Mouse (Mus musculus) hindbrain, postnatal 0 days (tissue): ENCODE measurements around the gene Dhx34. TPM values are rescaled to one million over a fixed set of nuclear protein-coding genes. Genes with fewer than 3 reads are reported as not detected.

ENCODE experiments used
- ATAC-seq: fragments of 200-750 bp; cut with Nextera tagmentation; 2 replicates; pipeline ENCODE4 v1.8.0; 2017; ENCODE audit warnings: mild to moderate bottlenecking, moderate TSS enrichment, moderate library complexity
- DNase-seq: peaks from one replicate; pipeline ENCODE4 v3.0.0-alpha.2; 2015; ENCODE audit warnings: low spot score
- H3K27ac ChIP-seq: fragments of 300-500 bp; sonication (generic); 2 replicates; pipeline ENCODE4 v1.5.1; 2014; ENCODE audit warnings: mild to moderate bottlenecking
- H3K27me3 ChIP-seq: fragments of 300-500 bp; sonication (generic); 2 replicates; pipeline ENCODE4 v1.6.1; 2014; ENCODE audit warnings: low read length, mixed read lengths; ENCODE audit not compliant: insufficient read depth
- H3K36me3 ChIP-seq: fragments of 300-500 bp; sonication (generic); 2 replicates; pipeline ENCODE4 v1.6.1; 2014; ENCODE audit warnings: low read length, mixed read lengths; ENCODE audit not compliant: insufficient read depth
- H3K4me1 ChIP-seq: fragments of 300-500 bp; sonication (generic); 2 replicates; pipeline ENCODE4 v1.6.1; 2014; ENCODE audit warnings: antibody characterized with exemption, low read length, mixed read lengths; ENCODE audit not compliant: insufficient read depth
- H3K4me2 ChIP-seq: fragments of 300-500 bp; sonication (generic); 2 replicates; pipeline ENCODE4 v1.6.1; 2014; ENCODE audit warnings: low read depth, mild to moderate bottlenecking, low read length, moderate library complexity, mixed read lengths
- H3K4me3 ChIP-seq: fragments of 300-500 bp; sonication (generic); 2 replicates; pipeline ENCODE4 v1.5.1; 2014; ENCODE audit warnings: low read length
- H3K9ac ChIP-seq: fragments of 300-500 bp; sonication (generic); replicated peaks from 2 replicates; pipeline ENCODE4 v1.6.1; 2014; ENCODE audit warnings: mild to moderate bottlenecking, low read length, moderate library complexity, mixed read lengths
- H3K9me3 ChIP-seq: fragments of 300-500 bp; sonication (generic); 2 replicates; pipeline ENCODE4 v1.6.1; 2016; ENCODE audit warnings: low read length, mixed read lengths
- CTCF ChIP-seq: IDR thresholded peaks from 2 replicates; pipeline ENCODE4 v1.5.1; 2016; ENCODE audit warnings: antibody characterized with exemption, control low read depth, low read depth
- WGBS: fragments of 180-500 bp; shearing (Covaris S2); extraction: QIAGEN DNeasy Blood & Tissue Kit; methylation state at CpG from one replicate; pipeline ENCODE4 v1.1.7; 2014; 5-methylcytosine and 5-hydroxymethylcytosine counted together
- polyA plus RNA-seq: library from polyadenylated mRNA; unstranded; fragments of >200 nt; fragmentation: Nextera tagmentation; extraction: Ambion mirVana; gene quantifications from 2 replicates; pipeline ENCODE4 v1.2.1, GENCODE M21; 2015
- total RNA-seq: library from RNA; depleted of rRNA; stranded (reverse); fragments of >200 nt; gene quantifications from 2 replicates; pipeline ENCODE4 v1.2.3, GENCODE M21; 2014

Gene Dhx34
- total and polyA plus RNA-seq, 2 experiments from 2014 or later, result 9.1 to 25.0 TPM

GRCm38 (mm10) chr7:16203505-16203903 is 18.3 kb downstream of the Dhx34 start:
- 92% methylated on average over 13 of the region's 13 CpGs for WGBS
- Histone ChIP-seq H3K9me3 (no peaks in the 10 kb centered on the region), H3K27ac (no peak overlapping the region), H3K36me3 (peaks cover 52% of the 10 kb centered on the region), H3K9ac (no peak overlapping the region), H3K4me2 (no peak overlapping the region), H3K27me3 (no peaks in the 10 kb centered on the region), H3K4me1 (no peaks in the 10 kb centered on the region), H3K4me3 (no peak overlapping the region)
- DNase-seq (no peak), ATAC-seq (no peak)
- TF ChIP-seq CTCF, result no peak

GRCm38 (mm10) chr7:16202756-16203504 is 18.9 kb downstream of the Dhx34 start:
- H3K27ac ChIP-seq, result no peak overlapping the region
- H3K4me3 ChIP-seq, result no peak overlapping the region
- H3K9me3 ChIP-seq, result no peaks in the 10 kb centered on the region
- peaks cover 58% of the 10 kb centered on the region for H3K36me3 ChIP-seq
- no peaks in the 10 kb centered on the region for H3K4me1 ChIP-seq
- H3K27me3 ChIP-seq, result no peaks in the 10 kb centered on the region
- no peak for DNase-seq
- peak; percentile 7; the same call in 1 of the 2 replicates for TF ChIP-seq CTCF
- H3K9ac ChIP-seq, result no peak overlapping the region
- no peak overlapping the region for H3K4me2 ChIP-seq
- no peak for ATAC-seq
- 85% methylated on average over 15 of the region's 15 CpGs for WGBS

- no peaks in the 10 kb centered on the region for H3K9me3 ChIP-seq
- DNase-seq (no peak), ATAC-seq (no peak)
- no peak overlapping the region for H3K4me2 ChIP-seq
- H3K27me3 ChIP-seq, result no peaks in the 10 kb centered on the region
- WGBS, result 80% methylated on average over 6 of the region's 6 CpGs
- TF ChIP-seq CTCF, result no peak
- H3K4me1 ChIP-seq, result no peaks in the 10 kb centered on the region
- peaks cover 62% of the 10 kb centered on the region for H3K36me3 ChIP-seq
- H3K27ac ChIP-seq, result no peak overlapping the region
- no peak overlapping the region for H3K9ac ChIP-seq
- H3K4me3 ChIP-seq, result no peak overlapping the region
Measured at GRCm38 (mm10) chr7:16201136-16201535, 20.7 kb downstream of the Dhx34 start.

GRCm38 (mm10) chr7:16198540-16198939 is 23.3 kb downstream of the Dhx34 start:
- H3K36me3 ChIP-seq, result peaks cover 46% of the 10 kb centered on the region
- no peak for TF ChIP-seq CTCF

GRCm38 (mm10) chr7:16197166-16197565 is 24.7 kb downstream of the Dhx34 start:
- no peak overlapping the region for H3K9ac ChIP-seq
- no peak for ATAC-seq
- H3K27me3 ChIP-seq, result no peaks in the 10 kb centered on the region
- H3K9me3 ChIP-seq, result no peaks in the 10 kb centered on the region
- 91% methylated on average over 5 of the region's 5 CpGs for WGBS
- H3K4me2 ChIP-seq, result no peak overlapping the region
- no peaks in the 10 kb centered on the region for H3K4me1 ChIP-seq
- peaks cover 39% of the 10 kb centered on the region for H3K36me3 ChIP-seq
- H3K4me3 ChIP-seq, result no peak overlapping the region
- TF ChIP-seq CTCF, result no peak
- no peak overlapping the region for H3K27ac ChIP-seq
- DNase-seq, result no peak

More at GRCm38 (mm10) chr7:16198540-16198939, 23.3 kb downstream of the Dhx34 start:
- DNase-seq (no peak), ATAC-seq (no peak)
- H3K9me3 ChIP-seq, result no peaks in the 10 kb centered on the region
- no peaks in the 10 kb centered on the region for H3K4me1 ChIP-seq
- no peaks in the 10 kb centered on the region for H3K27me3 ChIP-seq
- H3K4me2 ChIP-seq, result no peak overlapping the region
- no peak overlapping the region for H3K27ac ChIP-seq
- WGBS, result 87% methylated on average over 11 of the region's 11 CpGs
- H3K9ac ChIP-seq, result no peak overlapping the region
- H3K4me3 ChIP-seq, result no peak overlapping the region

- no peak for ATAC-seq
- peaks cover 35% of the 10 kb centered on the region for H3K36me3 ChIP-seq
- WGBS, result 79% methylated on average over 6 of the region's 6 CpGs
Measured at GRCm38 (mm10) chr7:16196616-16197015, 25.2 kb downstream of the Dhx34 start.

GRCm38 (mm10) chr7:16193702-16194101 is 28.1 kb downstream of the Dhx34 start:
- Histone ChIP-seq H3K36me3 (peaks cover 18% of the 10 kb centered on the region), H3K4me1 (no peaks in the 10 kb centered on the region), H3K9me3 (no peaks in the 10 kb centered on the region), H3K4me3 (no peak overlapping the region), H3K27ac (no peak overlapping the region), H3K9ac (no peak overlapping the region), H3K27me3 (no peaks in the 10 kb centered on the region), H3K4me2 (no peak overlapping the region)
- ATAC-seq, result no peak
- TF ChIP-seq CTCF, result no peak
- DNase-seq, result no peak
- 56% methylated on average over 3 of the region's 3 CpGs for WGBS

More at GRCm38 (mm10) chr7:16196616-16197015, 25.2 kb downstream of the Dhx34 start:
- no peaks in the 10 kb centered on the region for H3K9me3 ChIP-seq
- H3K4me3 ChIP-seq, result no peak overlapping the region
- H3K4me1 ChIP-seq, result no peaks in the 10 kb centered on the region
- DNase-seq, result no peak
- no peak overlapping the region for H3K27ac ChIP-seq
- H3K9ac ChIP-seq, result no peak overlapping the region
- H3K27me3 ChIP-seq, result no peaks in the 10 kb centered on the region
- no peak for TF ChIP-seq CTCF
- no peak overlapping the region for H3K4me2 ChIP-seq
